Mouse (Mus musculus) olfactory bulb, adult 2 months (tissue): ENCODE measurements at regions not wholly inside any gene's neighbourhood (a gene's known extent, or its start where the extent isn't known, plus 50 kb on each side); places are given as distances from the start of the nearest gene placed in this dataset.
"Not testable (repeated sequence)": the region's sequence is repeated elsewhere in the genome, so short reads cannot be mapped to it uniquely, and the experiment has no call there.

ENCODE experiments used
- H3K27ac ChIP-seq: fragments of 200-500 bp; 2 replicates; pipeline ENCODE4 v1.5.1; 2012; ENCODE audit warnings: low read depth, low read length; ENCODE audit not compliant: insufficient read depth
- H3K4me1 ChIP-seq: fragments of 200-500 bp; 2 replicates; pipeline ENCODE4 v1.6.1; 2012; ENCODE audit warnings: low read length; ENCODE audit not compliant: control insufficient read depth, insufficient read depth
- H3K4me3 ChIP-seq: fragments of 200-500 bp; 2 replicates; pipeline ENCODE4 v1.5.1; 2012; ENCODE audit warnings: mild to moderate bottlenecking, low read depth, low read length, moderate library complexity; ENCODE audit not compliant: insufficient read depth
- CTCF ChIP-seq: fragments of 200-500 bp; IDR thresholded peaks from 2 replicates; pipeline ENCODE4 v1.5.1; 2012; ENCODE audit warnings: low read depth, mild to moderate bottlenecking, low read length, moderate library complexity; ENCODE audit not compliant: insufficient read depth
- POLR2A ChIP-seq: fragments of 200-500 bp; IDR thresholded peaks from 2 replicates; pipeline ENCODE4 v1.6.1; 2012; ENCODE audit warnings: mild to moderate bottlenecking, low read depth, low read length, moderate library complexity; ENCODE audit not compliant: insufficient read depth
- WGBS: fragments of 180-500 bp; shearing (Covaris S2); methylation state at CpG from one replicate; pipeline ENCODE4 v1.1.7; 2018; 5-methylcytosine and 5-hydroxymethylcytosine counted together

- TF ChIP-seq POLR2A, result no peak
- no peak for TF ChIP-seq CTCF
- Histone ChIP-seq H3K4me3 (no peak overlapping the region), H3K4me1 (peaks cover 18% of the 10 kb centered on the region), H3K27ac (no peak overlapping the region)
- WGBS, result 73% methylated on average over 3 of the region's 3 CpGs
Measured at GRCm38 (mm10) chr16:30693206-30693605, 93.7 kb downstream of the Fam43a start.

- 96% methylated on average over 1 of the region's 1 CpGs for WGBS
Measured at GRCm38 (mm10) chr16:30693839-30694527, 94.5 kb downstream of the Fam43a start.

GRCm38 (mm10) chr16:30695691-30696090 is 96.2 kb downstream of the Fam43a start:
- no peak for TF ChIP-seq POLR2A
- no peak for TF ChIP-seq CTCF
- no peak overlapping the region for H3K27ac ChIP-seq
- 94% methylated on average over 8 of the region's 8 CpGs for WGBS
- peaks cover 13% of the 10 kb centered on the region for H3K4me1 ChIP-seq
- H3K4me3 ChIP-seq, result no peak overlapping the region

More at GRCm38 (mm10) chr16:30693839-30694527, 94.5 kb downstream of the Fam43a start:
- Histone ChIP-seq H3K4me3 (no peak overlapping the region), H3K4me1 (peaks cover 18% of the 10 kb centered on the region), H3K27ac (no peak overlapping the region)
- TF ChIP-seq POLR2A (no peak), CTCF (no peak)

GRCm38 (mm10) chr16:30697209-30697608 is 97.7 kb downstream of the Fam43a start:
- WGBS, result 81% methylated on average over 4 of the region's 4 CpGs
- no peak for TF ChIP-seq POLR2A
- TF ChIP-seq CTCF, result no peak
- peaks cover 7% of the 10 kb centered on the region; the same call in 1 of the 2 replicates for H3K4me1 ChIP-seq
- H3K27ac ChIP-seq, result no peak overlapping the region
- H3K4me3 ChIP-seq, result no peak overlapping the region

- Histone ChIP-seq H3K27ac (no peak overlapping the region), H3K4me3 (no peak overlapping the region), H3K4me1 (peaks cover 7% of the 10 kb centered on the region; the same call in 1 of the 2 replicates)
- TF ChIP-seq CTCF (no peak), POLR2A (no peak)
- 57% methylated on average over 2 of the region's 2 CpGs for WGBS
Measured at GRCm38 (mm10) chr16:30697806-30698205, 98.3 kb downstream of the Fam43a start.

GRCm38 (mm10) chr16:30703831-30704230 is 104.3 kb downstream of the Fam43a start:
- TF ChIP-seq POLR2A, result no peak
- TF ChIP-seq CTCF, result no peak
- Histone ChIP-seq H3K4me1 (0 out of 2 replicates have a peak, but pooled peaks cover 3% of the 10 kb centered on the region), H3K27ac (no peak overlapping the region), H3K4me3 (no peak overlapping the region)
- WGBS, result 92% methylated on average over 8 of the region's 8 CpGs

GRCm38 (mm10) chr16:30709501-30709900 is 110.0 kb downstream of the Fam43a start:
- 76% methylated on average over 15 of the region's 15 CpGs for WGBS
- no peak for TF ChIP-seq POLR2A
- TF ChIP-seq CTCF, result no peak

GRCm38 (mm10) chr16:30709975-30710374 is 110.5 kb downstream of the Fam43a start:
- Histone ChIP-seq H3K4me1 (no peaks in the 10 kb centered on the region; the same call in 1 of the 2 replicates), H3K4me3 (no peak overlapping the region), H3K27ac (no peak overlapping the region)
- TF ChIP-seq POLR2A (no peak), CTCF (no peak)
- WGBS, result 89% methylated on average over 2 of the region's 2 CpGs

More at GRCm38 (mm10) chr16:30709501-30709900, 110.0 kb downstream of the Fam43a start:
- Histone ChIP-seq H3K27ac (no peak overlapping the region), H3K4me3 (no peak overlapping the region), H3K4me1 (no peaks in the 10 kb centered on the region; the same call in 1 of the 2 replicates)

GRCm38 (mm10) chr16:30712570-30712969 is 113.0 kb downstream of the Fam43a start:
- TF ChIP-seq POLR2A (no peak), CTCF (no peak)
- no peak overlapping the region for H3K27ac ChIP-seq
- WGBS, result 83% methylated on average over 6 of the region's 6 CpGs
- H3K4me3 ChIP-seq, result no peak overlapping the region
- H3K4me1 ChIP-seq, result no peaks in the 10 kb centered on the region; the same call in 1 of the 2 replicates

GRCm38 (mm10) chr16:30717577-30717976 is 118.1 kb downstream of the Fam43a start:
- H3K27ac ChIP-seq, H3K4me3 ChIP-seq, H3K4me1 ChIP-seq: not testable (repeated sequence)

- Histone ChIP-seq H3K4me1 (peaks cover 4% of the 10 kb centered on the region; the same call in 1 of the 2 replicates), H3K27ac (no peak overlapping the region), H3K4me3 (no peak overlapping the region)
- WGBS, result 83% methylated on average over 6 of the region's 6 CpGs
- TF ChIP-seq POLR2A (no peak), CTCF (no peak)
Measured at GRCm38 (mm10) chr16:30720791-30721190, 121.3 kb downstream of the Fam43a start.
